In genomic region chr4:154056661-154057060, GRCm38 (mm10) we compare ENCODE assay signal across 28 mouse cellular contexts. TPM values are rescaled to one million over a fixed set of nuclear protein-coding genes. Genes with fewer than 3 reads are reported as not detected.
DNase-seq lines count a peak whose midpoint lies in the region; ATAC-seq and TF ChIP-seq lines count a peak whose summit lies in the region.
"Had no signal": no experiment of that assay in that cellular context is flagged by ENCODE, and none has a peak within 500 bp of the region (broad histone marks: within the 10 kb centered on the region; RNA-seq: fewer than 3 reads in every experiment).

No protein-coding gene starts in this region.

- WGBS in hindbrain, postnatal 0 days, result 32% methylated on average over 2 of the region's 2 CpGs
- WGBS in hindbrain, embryonic 16.5 days, result 39% methylated on average over 2 of the region's 2 CpGs
- WGBS in stomach, postnatal 0 days, result 36% methylated on average over 2 of the region's 2 CpGs

- H3K4me3 ChIP-seq in hindbrain, postnatal 0 days (ENCODE audit: low read length), result no peak overlapping the region
- no peak overlapping the region for H3K4me3 ChIP-seq in hindbrain, embryonic 16.5 days (ENCODE audit: low read length)
- H3K4me3 ChIP-seq in stomach, postnatal 0 days (ENCODE audit: low read depth, low read length), result no peak overlapping the region
- H3K4me3 ChIP-seq: hindbrain, embryonic 13.5 days; intestine, embryonic 15.5 days; liver, embryonic 13.5 days; lung, embryonic 15.5 days; midbrain, embryonic 10.5 days; neural tube, embryonic 12.5 days had no signal

- no peak overlapping the region for H3K9ac ChIP-seq in hindbrain, postnatal 0 days (replicated peaks; ENCODE audit: low read length)
- no peak overlapping the region for H3K9ac ChIP-seq in hindbrain, embryonic 16.5 days (ENCODE audit: low read depth, low read length)
- H3K9ac ChIP-seq in stomach, postnatal 0 days (ENCODE audit: low read length), result no peak overlapping the region
- H3K9ac ChIP-seq: hindbrain, embryonic 13.5 days; intestine, embryonic 15.5 days; liver, embryonic 13.5 days; lung, embryonic 15.5 days; neural tube, embryonic 12.5 days had no signal

- TF ChIP-seq POLR2A in brain, embryonic 14.5 days (IDR thresholded peaks at IDR 0.05; ENCODE audit: borderline replicate concordance, extremely low read depth, insufficient read depth, insufficient read length, poor library complexity, severe bottlenecking), result no peak

- H3K4me2 ChIP-seq in hindbrain, postnatal 0 days (ENCODE audit: low read depth, low read length), result no peak overlapping the region
- H3K4me2 ChIP-seq in hindbrain, embryonic 16.5 days (ENCODE audit: low read length), result no peak overlapping the region
- no peak overlapping the region for H3K4me2 ChIP-seq in stomach, postnatal 0 days (replicated peaks; ENCODE audit: low read depth)
- H3K4me2 ChIP-seq: hindbrain, embryonic 13.5 days; intestine, embryonic 15.5 days; liver, embryonic 13.5 days; lung, embryonic 15.5 days; neural tube, embryonic 12.5 days had no signal

- TF ChIP-seq CTCF in hindbrain, postnatal 0 days (IDR thresholded peaks at IDR 0.05; ENCODE audit: low read depth), result no peak
- no peak for TF ChIP-seq CTCF in brain, embryonic 14.5 days (IDR thresholded peaks at IDR 0.05; ENCODE audit: borderline replicate concordance, extremely low read depth, insufficient read depth, insufficient read length)
- no peak for TF ChIP-seq CTCF in stomach, postnatal 0 days (IDR thresholded peaks at IDR 0.05; ENCODE audit: low read depth)

- peak; percentile 10 for DNase-seq in gastrocnemius, adult 18-20 months (ENCODE audit: low spot score)
- DNase-seq in gastrocnemius, postnatal 36 days, result no peak
- peak; percentile 17 for DNase-seq in hindbrain, postnatal 0 days (ENCODE audit: low spot score)
- peak; percentile 10 for DNase-seq in brain, embryonic 14.5 days (ENCODE audit: low read depth)
- peak; percentile 54 to 57 for DNase-seq in heart, postnatal 10 days
- no peak for DNase-seq in stomach, postnatal 0 days (ENCODE audit: low spot score)
- no peak for DNase-seq in right cerebral cortex, postnatal 10 days (ENCODE audit: low spot score in 2 of 2)
- DNase-seq: adrenal gland, adult 2 months; B cell, adult 2 months; cerebellum, adult 11-12 months; cerebellum, postnatal 14 days; gastrocnemius, postnatal 10 days; kidney, postnatal 36 days; liver, embryonic 13.5 days; right cerebral cortex, adult 18-20 months; thymus, postnatal 25 days had no signal

- ATAC-seq in hindbrain, postnatal 0 days, result no peak
- no peak for ATAC-seq in hindbrain, embryonic 16.5 days
- no peak for ATAC-seq in stomach, postnatal 0 days (ENCODE audit: low FRiP score, low TSS enrichment)
- ATAC-seq: intestine, embryonic 15.5 days had no signal

- no peaks in the 10 kb centered on the region for H3K9me3 ChIP-seq in hindbrain, postnatal 0 days (ENCODE audit: low read length)
- no peaks in the 10 kb centered on the region for H3K9me3 ChIP-seq in hindbrain, embryonic 16.5 days (ENCODE audit: control insufficient read depth, low read length)
- H3K9me3 ChIP-seq in stomach, postnatal 0 days (ENCODE audit: control insufficient read depth, low read length), result no peaks in the 10 kb centered on the region
- H3K9me3 ChIP-seq: hindbrain, embryonic 13.5 days; intestine, embryonic 15.5 days; liver, embryonic 13.5 days; lung, embryonic 15.5 days; midbrain, embryonic 10.5 days; neural tube, embryonic 12.5 days had no signal

- no peaks in the 10 kb centered on the region for H3K27me3 ChIP-seq in hindbrain, postnatal 0 days (ENCODE audit: insufficient read depth, low read length)
- no peaks in the 10 kb centered on the region; the same call in 1 of the 2 replicates for H3K27me3 ChIP-seq in hindbrain, embryonic 16.5 days (replicated peaks; ENCODE audit: control insufficient read depth, insufficient read depth, low read length)
- no peaks in the 10 kb centered on the region for H3K27me3 ChIP-seq in stomach, postnatal 0 days (ENCODE audit: control insufficient read depth, insufficient read depth, low read length)
- H3K27me3 ChIP-seq: hindbrain, embryonic 13.5 days; lung, embryonic 15.5 days had no signal

- TF ChIP-seq EP300 in stomach, postnatal 0 days (optimal IDR thresholded peaks at IDR 0.05), result no peak

- no peaks in the 10 kb centered on the region for H3K4me1 ChIP-seq in hindbrain, postnatal 0 days (ENCODE audit: insufficient read depth, low read length)
- no peaks in the 10 kb centered on the region for H3K4me1 ChIP-seq in hindbrain, embryonic 16.5 days (ENCODE audit: control insufficient read depth, insufficient read depth, low read depth, low read length)
- H3K4me1 ChIP-seq in stomach, postnatal 0 days (replicated peaks; ENCODE audit: control insufficient read depth, insufficient read depth), result no peaks in the 10 kb centered on the region
- H3K4me1 ChIP-seq: hindbrain, embryonic 13.5 days; intestine, embryonic 15.5 days; liver, embryonic 13.5 days; lung, embryonic 15.5 days; midbrain, embryonic 10.5 days; neural tube, embryonic 12.5 days had no signal

- intact Hi-C loops in gastrocnemius, postnatal 36 days (cut with DNase I), result no loop called here
- intact Hi-C loops in heart, postnatal 10 days (cut with DNase I), result no loop called here

- no peaks in the 10 kb centered on the region for H3K36me3 ChIP-seq in hindbrain, postnatal 0 days (ENCODE audit: insufficient read depth, low read length)
- H3K36me3 ChIP-seq in hindbrain, embryonic 16.5 days (ENCODE audit: control insufficient read depth, insufficient read depth, low read length), result no peaks in the 10 kb centered on the region
- no peaks in the 10 kb centered on the region for H3K36me3 ChIP-seq in stomach, postnatal 0 days (ENCODE audit: control insufficient read depth, insufficient read depth, low read length)
- H3K36me3 ChIP-seq: hindbrain, embryonic 13.5 days; intestine, embryonic 15.5 days; liver, embryonic 13.5 days; lung, embryonic 15.5 days; midbrain, embryonic 10.5 days; neural tube, embryonic 12.5 days had no signal

- no peak overlapping the region for H3K27ac ChIP-seq in hindbrain, postnatal 0 days
- no peak overlapping the region for H3K27ac ChIP-seq in hindbrain, embryonic 16.5 days (ENCODE audit: low read depth, low read length)
- H3K27ac ChIP-seq in stomach, postnatal 0 days (replicated peaks), result no peak overlapping the region
- H3K27ac ChIP-seq: hindbrain, embryonic 13.5 days; intestine, embryonic 15.5 days; liver, embryonic 13.5 days; lung, embryonic 15.5 days; macrophage; midbrain, embryonic 10.5 days; neural tube, embryonic 12.5 days had no signal

RNA-seq across cellular contexts. Expression of gene Ccdc27, which starts 14.2 kb away (rescaled TPM):
- total RNA-seq in gastrocnemius, adult 18-20 months (2021), result not detected
- total RNA-seq in gastrocnemius, postnatal 36 days (2021), result not detected
- not detected in 2 replicates for total RNA-seq in hindbrain, postnatal 0 days (2014; rRNA removed)
- polyA plus RNA-seq in hindbrain, postnatal 0 days (2015; fragmentation: Nextera tagmentation; extraction: Ambion mirVana), result not detected in 2 replicates
- polyA plus RNA-seq in hindbrain, embryonic 16.5 days (2015; fragmentation: Nextera tagmentation; extraction: Ambion mirVana), result not detected in 2 replicates
- polyA plus RNA-seq in brain, embryonic 14.5 days (2012; rRNA removed), result not detected in 2 replicates
- total RNA-seq in heart, postnatal 10 days (2021), result not detected
- polyA plus RNA-seq in stomach, postnatal 0 days (2015; fragmentation: Nextera tagmentation; extraction: Ambion mirVana), result 0.07 TPM in 1 of 2 replicates, not detected in the other
- total RNA-seq: adrenal gland, adult 2 months; gastrocnemius, postnatal 10 days; monocyte, adult 5-6 weeks had no signal
- polyA plus RNA-seq: adrenal gland, adult 2 months; heart, embryonic 14.5 days; hindbrain, embryonic 13.5 days; intestine, embryonic 15.5 days; kidney, embryonic 14.5 days; limb, embryonic 11.5 days; liver, embryonic 13.5 days; lung, embryonic 15.5 days; macrophage; midbrain, embryonic 10.5 days; neural tube, embryonic 12.5 days; small intestine, adult 2 months had no signal

RNA-seq across cellular contexts. Expression of gene Smim1, which starts 30.6 kb away (rescaled TPM):
- total RNA-seq in gastrocnemius, adult 18-20 months (2021), result 1 to 10 TPM; 1.4 to 2.2 TPM
- 1 to 10 TPM; 2.0 to 2.6 TPM for total RNA-seq in gastrocnemius, postnatal 36 days (2021)
- total RNA-seq in hindbrain, postnatal 0 days (2014; rRNA removed), result 12.4 and 20.7 TPM in 2 replicates
- 17.1 and 17.7 TPM in 2 replicates for polyA plus RNA-seq in hindbrain, postnatal 0 days (2015; fragmentation: Nextera tagmentation; extraction: Ambion mirVana)
- 13.9 and 14.9 TPM in 2 replicates for polyA plus RNA-seq in hindbrain, embryonic 16.5 days (2015; fragmentation: Nextera tagmentation; extraction: Ambion mirVana)
- polyA plus RNA-seq in brain, embryonic 14.5 days (2012; rRNA removed), result 7.0 and 8.4 TPM in 2 replicates
- total RNA-seq in heart, postnatal 10 days (2021), result 10 to 100 TPM in 1 of 2 experiments, 1 to 10 TPM in 1; 8.6 to 10.3 TPM
- 29.8 and 31.2 TPM in 2 replicates for polyA plus RNA-seq in stomach, postnatal 0 days (2015; fragmentation: Nextera tagmentation; extraction: Ambion mirVana)

RNA-seq across cellular contexts. Expression of gene Lrrc47, which starts 45.1 kb away (rescaled TPM):
- 10 to 100 TPM; 26.3 to 27.8 TPM for total RNA-seq in gastrocnemius, adult 18-20 months (2021)
- 10 to 100 TPM; 20.4 to 20.9 TPM for total RNA-seq in gastrocnemius, postnatal 36 days (2021)
- total RNA-seq in hindbrain, postnatal 0 days (2014; rRNA removed), result 24.2 and 32.1 TPM in 2 replicates
- 17.6 and 22.0 TPM in 2 replicates for polyA plus RNA-seq in hindbrain, postnatal 0 days (2015; fragmentation: Nextera tagmentation; extraction: Ambion mirVana)
- polyA plus RNA-seq in hindbrain, embryonic 16.5 days (2015; fragmentation: Nextera tagmentation; extraction: Ambion mirVana), result 12.8 and 15.8 TPM in 2 replicates
- polyA plus RNA-seq in brain, embryonic 14.5 days (2012; rRNA removed), result 69.7 and 72.3 TPM in 2 replicates
- 10 to 100 TPM; 38.6 to 42.2 TPM for total RNA-seq in heart, postnatal 10 days (2021)
- polyA plus RNA-seq in stomach, postnatal 0 days (2015; fragmentation: Nextera tagmentation; extraction: Ambion mirVana), result 10.6 and 12.5 TPM in 2 replicates

Comparison
In these comparisons a context has a peak if more than half of its experiments do, and no peak if none do; other contexts are left out.
1. DNase-seq: peak in gastrocnemius, adult 18-20 months (single experiment), hindbrain, postnatal 0 days (single experiment), brain, embryonic 14.5 days (single experiment) and heart, postnatal 10 days (2 of 2); none in gastrocnemius, postnatal 36 days (0 of 2), stomach, postnatal 0 days (single experiment) and right cerebral cortex, postnatal 10 days (0 of 2).